Mouse (Mus musculus) kidney, adult 8-10 months (tissue): ENCODE measurements at regions not wholly inside any gene's neighbourhood (a gene's known extent, or its start where the extent isn't known, plus 50 kb on each side); places are given as distances from the start of the nearest gene placed in this dataset.

ENCODE experiments used
- DNase-seq, 2 experiments: peaks; one replicate each; pipeline ENCODE4 v3.0.0; 2022

- no peak for DNase-seq
These were observed 181.7 kb downstream of the Rdh14 start for GRCm38 (mm10) chr12:10572378-10572650.

- DNase-seq, result no peak
These were observed 182.8 kb downstream of the Rdh14 start for GRCm38 (mm10) chr12:10573381-10573780.

GRCm38 (mm10) chr12:10582840-10583614 lies 192.5 kb downstream of the Rdh14 start:
- DNase-seq, result no peak

- DNase-seq, result peak; percentile 11 to 25
These were observed 193.5 kb downstream of the Rdh14 start for GRCm38 (mm10) chr12:10584026-10584425.

- peak; percentile 31 to 60 for DNase-seq
These were observed 199.0 kb downstream of the Rdh14 start for GRCm38 (mm10) chr12:10589537-10589936.

- peak; percentile 4 to 53 for DNase-seq
These were observed 207.6 kb downstream of the Rdh14 start for GRCm38 (mm10) chr12:10597976-10598746.

- DNase-seq, result no peak
These were observed 209.5 kb downstream of the Rdh14 start for GRCm38 (mm10) chr12:10600111-10600510.

- no peak for DNase-seq
These were observed 227.7 kb downstream of the Rdh14 start for GRCm38 (mm10) chr12:10618319-10618718.

- no peak for DNase-seq
These were observed 230.0 kb downstream of the Rdh14 start for GRCm38 (mm10) chr12:10620541-10620940.

GRCm38 (mm10) chr12:10638591-10638990 lies 248.0 kb downstream of the Rdh14 start:
- no peak for DNase-seq

GRCm38 (mm10) chr12:10654466-10655184 lies 264.1 kb downstream of the Rdh14 start:
- DNase-seq, result no peak

- DNase-seq, result no peak
These were observed 264.6 kb downstream of the Rdh14 start for GRCm38 (mm10) chr12:10655185-10655544.

- no peak for DNase-seq
These were observed 268.3 kb downstream of the Rdh14 start for GRCm38 (mm10) chr12:10658826-10659225.

GRCm38 (mm10) chr12:10686747-10687146 lies 296.2 kb downstream of the Rdh14 start:
- DNase-seq, result no peak
